Mouse (Mus musculus): ENCODE results near the gene Copg1. TPM values are rescaled to one million over a fixed set of nuclear protein-coding genes. Genes with fewer than 3 reads are reported as not detected.

The Copg1 gene
- total and polyA plus RNA-seq, 3 experiments = 78.3 to 91.9 (median 85.1) TPM

- in situ Hi-C loops (cut with MboI; ENCODE audit: low pct_ligation_motif_present, low pct_unique_long_range_greater_than_20kb, low sequenced_read_pairs) = no loop called here
- Histone ChIP-seq H3K27me3 (replicated peaks) (no peaks in the 10 kb centered on the region), H3K4me2 (ENCODE audit: insufficient read depth, low read depth, poor library complexity, severe bottlenecking) (no peak overlapping the region), H3K36me3 (replicated peaks in 1 of 2; ENCODE audit: control insufficient read depth in 1 of 2, insufficient read depth in 1 of 2, low read length in 1 of 2) (no peaks in the 10 kb centered on the region), H3K79me2 (replicated peaks; ENCODE audit: control insufficient read depth, extremely low read depth, insufficient read depth, poor library complexity, severe bottlenecking) (no peaks in the 10 kb centered on the region), H3K9me3 (replicated peaks; ENCODE audit: low read length) (no peaks in the 10 kb centered on the region), H3K27ac (ENCODE audit: insufficient read depth, low read depth) (no peak overlapping the region), H3K9ac (ENCODE audit: insufficient read depth, low read depth) (no peak overlapping the region), H3K4me1 (ENCODE audit: control insufficient read depth in 1 of 2, insufficient read depth in 2 of 2) (peaks cover 0 to 6% of the 10 kb centered on the region in 2 experiments; a peak in 2 of 4 replicates), H3K4me3 (replicated peaks in 1 of 3; ENCODE audit: low read depth in 2 of 3, low read length in 2 of 3, poor library complexity in 1 of 3) (no peak overlapping the region)
- DNase-seq (ENCODE audit: extremely low read depth) = no peak
- dilution Hi-C loops (cut with MboI; ENCODE audit: extremely low pct_ligation_motif_present, extremely low pct_unique_long_range_greater_than_20kb, low sequenced_read_pairs) = no loop called here
- no peak for TF ChIP-seq ETS1 (conservative IDR thresholded peaks at IDR 0.05; ENCODE audit: low read depth, low read length)
- TF ChIP-seq JUN (IDR thresholded peaks at IDR 0.05; ENCODE audit: insufficient read depth, low read depth, low read length) = no peak
- TF ChIP-seq SIN3A (IDR thresholded peaks at IDR 0.05; ENCODE audit: low read length) = no peak
- TF ChIP-seq NRF1 (IDR thresholded peaks at IDR 0.05; ENCODE audit: low read depth, low read length) = no peak
- TF ChIP-seq MAFK (IDR thresholded peaks at IDR 0.05; ENCODE audit: insufficient replicate concordance, low read length) = peak; percentile 30; the same call in 1 of the 2 replicates
- TF ChIP-seq RCOR1 (conservative IDR thresholded peaks at IDR 0.05; ENCODE audit: low read depth, low read length) = no peak
- TF ChIP-seq IRF4 (IDR thresholded peaks at IDR 0.05; ENCODE audit: low read depth, low read length) = no peak
- no peak for TF ChIP-seq POLR2A (IDR thresholded peaks at IDR 0.05; ENCODE audit: low read depth, low read length)
- TF ChIP-seq MXI1 (IDR thresholded peaks at IDR 0.05; ENCODE audit: low read depth, low read length) = no peak
These were observed 20.4 kb upstream of the Copg1 start for GRCm38 (mm10) chr6:87867256-87867655.

- Histone ChIP-seq H3K9ac (ENCODE audit: insufficient read depth, low read depth) (no peak overlapping the region), H3K4me2 (ENCODE audit: insufficient read depth, low read depth, poor library complexity, severe bottlenecking) (no peak overlapping the region)
These were observed 18.6 kb upstream of the Copg1 start for GRCm38 (mm10) chr6:87868871-87869506.

GRCm38 (mm10) chr6:87870440-87870839 lies 17.2 kb upstream of the Copg1 start:
- Histone ChIP-seq H3K9me3 (replicated peaks; ENCODE audit: low read length) (peaks cover 3% of the 10 kb centered on the region), H3K9ac (ENCODE audit: insufficient read depth, low read depth) (no peak overlapping the region), H3K27me3 (replicated peaks) (no peaks in the 10 kb centered on the region), H3K27ac (ENCODE audit: insufficient read depth, low read depth) (no peak overlapping the region), H3K79me2 (replicated peaks; ENCODE audit: control insufficient read depth, extremely low read depth, insufficient read depth, poor library complexity, severe bottlenecking) (no peaks in the 10 kb centered on the region), H3K4me2 (ENCODE audit: insufficient read depth, low read depth, poor library complexity, severe bottlenecking) (no peak overlapping the region), H3K4me3 (replicated peaks in 1 of 3; ENCODE audit: low read depth in 2 of 3, low read length in 2 of 3, poor library complexity in 1 of 3) (no peak overlapping the region), H3K36me3 (replicated peaks in 1 of 2; ENCODE audit: control insufficient read depth in 1 of 2, insufficient read depth in 1 of 2, low read length in 1 of 2) (no peaks in the 10 kb centered on the region), H3K4me1 (ENCODE audit: control insufficient read depth in 1 of 2, insufficient read depth in 2 of 2) (peaks cover 0 to 6% of the 10 kb centered on the region in 2 experiments; a peak in 2 of 4 replicates)
- no peak for DNase-seq (ENCODE audit: extremely low read depth)
- TF ChIP-seq SMC3 (IDR thresholded peaks at IDR 0.05; ENCODE audit: low read depth, low read length) (no peak), CHD2 (IDR thresholded peaks at IDR 0.05; ENCODE audit: low read length) (no peak), ZNF384 (IDR thresholded peaks at IDR 0.05; ENCODE audit: low read depth, low read length) (no peak), MAFK (IDR thresholded peaks at IDR 0.05; ENCODE audit: insufficient replicate concordance, low read length) (no peak), ETS1 (conservative IDR thresholded peaks at IDR 0.05; ENCODE audit: low read depth, low read length) (no peak), POLR2AphosphoS2 (IDR thresholded peaks at IDR 0.05; ENCODE audit: low read depth, low read length) (no peak), JUN (IDR thresholded peaks at IDR 0.05; ENCODE audit: insufficient read depth, low read depth, low read length) (no peak), GABPA (IDR thresholded peaks at IDR 0.05; ENCODE audit: insufficient replicate concordance, low read depth, low read length) (no peak)
- dilution Hi-C loops (cut with MboI; ENCODE audit: extremely low pct_ligation_motif_present, extremely low pct_unique_long_range_greater_than_20kb, low sequenced_read_pairs) = no loop called here
- in situ Hi-C loops (cut with MboI; ENCODE audit: low pct_ligation_motif_present, low pct_unique_long_range_greater_than_20kb, low sequenced_read_pairs) = no loop called here

More at GRCm38 (mm10) chr6:87868871-87869506, 18.6 kb upstream of the Copg1 start:
- DNase-seq (ENCODE audit: extremely low read depth) = no peak
- Histone ChIP-seq H3K27me3 (replicated peaks) (no peaks in the 10 kb centered on the region), H3K79me2 (replicated peaks; ENCODE audit: control insufficient read depth, extremely low read depth, insufficient read depth, poor library complexity, severe bottlenecking) (no peaks in the 10 kb centered on the region), H3K36me3 (replicated peaks in 1 of 2; ENCODE audit: control insufficient read depth in 1 of 2, insufficient read depth in 1 of 2, low read length in 1 of 2) (no peaks in the 10 kb centered on the region), H3K4me1 (ENCODE audit: control insufficient read depth in 1 of 2, insufficient read depth in 2 of 2) (peaks cover 0 to 6% of the 10 kb centered on the region in 2 experiments; a peak in 2 of 4 replicates), H3K27ac (ENCODE audit: insufficient read depth, low read depth) (no peak overlapping the region), H3K9me3 (replicated peaks; ENCODE audit: low read length) (peaks cover under 1% of the 10 kb centered on the region), H3K4me3 (replicated peaks in 1 of 3; ENCODE audit: low read depth in 2 of 3, low read length in 2 of 3, poor library complexity in 1 of 3) (no peak overlapping the region)
- dilution Hi-C loops (cut with MboI; ENCODE audit: extremely low pct_ligation_motif_present, extremely low pct_unique_long_range_greater_than_20kb, low sequenced_read_pairs) (no loop called here), in situ Hi-C loops (cut with MboI; ENCODE audit: low pct_ligation_motif_present, low pct_unique_long_range_greater_than_20kb, low sequenced_read_pairs) (no loop called here)
- TF ChIP-seq MAX (IDR thresholded peaks at IDR 0.05; ENCODE audit: low read length) = no peak
- no peak for TF ChIP-seq ZMIZ1 (IDR thresholded peaks at IDR 0.05; ENCODE audit: low read depth, low read length)
- no peak for TF ChIP-seq MAFK (IDR thresholded peaks at IDR 0.05; ENCODE audit: insufficient replicate concordance, low read length)
- no peak for TF ChIP-seq ELF1 (IDR thresholded peaks at IDR 0.05; ENCODE audit: low read depth, low read length)
- TF ChIP-seq HCFC1 (IDR thresholded peaks at IDR 0.05; ENCODE audit: low read depth, low read length) = no peak
- TF ChIP-seq CTCF (conservative IDR thresholded peaks at IDR 0.05 in 1 of 2, IDR thresholded peaks at IDR 0.05 in 1 of 2; ENCODE audit: low read depth in 2 of 2, low read length in 2 of 2) = no peak
